Mouse (Mus musculus): ENCODE measurements at regions not wholly inside any gene's neighbourhood (a gene's known extent, or its start where the extent isn't known, plus 50 kb on each side); places are given as distances from the start of the nearest gene placed in this dataset.

DNA sequence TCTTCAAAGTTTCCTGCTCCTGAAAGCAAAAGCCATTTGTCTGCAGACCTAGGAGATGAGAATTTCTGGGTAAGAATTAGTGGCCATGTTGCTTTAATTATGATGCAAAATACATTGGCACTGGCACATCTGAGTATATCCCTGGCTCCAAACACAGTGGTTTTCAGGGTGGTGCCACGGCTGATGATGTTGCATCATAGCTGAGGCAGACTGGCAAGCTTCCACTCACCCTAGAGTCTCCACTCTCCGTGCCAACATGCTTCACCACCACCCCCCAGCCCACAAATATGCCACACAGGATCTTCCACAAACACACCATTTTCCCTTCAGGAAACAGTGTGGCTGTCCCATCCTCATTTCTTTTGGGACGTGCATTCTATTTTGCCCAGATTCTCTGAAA, 314.5 kb upstream of the Tbl1xr1 start:
- ATAC-seq (ENCODE audit: low FRiP score, low TSS enrichment), result no peak
- no peaks in the 10 kb centered on the region for H3K36me3 ChIP-seq (ENCODE audit: control insufficient read depth, insufficient read depth, low read length)

DNA sequence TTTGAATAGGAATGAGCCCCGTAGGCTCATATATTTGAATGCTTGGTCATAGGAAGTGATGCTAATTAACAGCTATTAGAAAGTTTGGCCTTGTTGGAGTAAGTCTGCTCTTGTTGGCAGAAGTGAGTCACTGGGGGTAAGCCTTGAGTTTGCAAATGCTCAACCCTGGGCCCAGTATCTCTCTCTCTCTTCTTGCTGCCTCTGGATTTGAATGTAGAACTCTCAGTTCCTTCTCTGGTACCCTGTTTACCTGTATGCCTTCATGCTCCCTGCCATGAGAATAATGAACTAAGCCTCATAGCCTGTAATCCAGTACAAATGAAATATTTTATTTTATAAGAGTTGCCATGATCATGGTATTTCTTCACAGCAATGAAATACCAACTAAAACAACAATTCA, 308.4 kb upstream of the Tbl1xr1 start:
- Histone ChIP-seq H3K4me3 (ENCODE audit: low read depth, low read length) (no peak overlapping the region), H3K27me3 (ENCODE audit: control insufficient read depth, insufficient read depth, low read length) (no peaks in the 10 kb centered on the region), H3K9ac (ENCODE audit: low read length) (no peak overlapping the region), H3K4me1 (replicated peaks; ENCODE audit: control insufficient read depth, insufficient read depth) (no peaks in the 10 kb centered on the region), H3K9me3 (ENCODE audit: control insufficient read depth, low read length) (no peaks in the 10 kb centered on the region), H3K27ac (replicated peaks) (no peak overlapping the region), H3K4me2 (replicated peaks; ENCODE audit: low read depth) (no peak overlapping the region), H3K36me3 (ENCODE audit: control insufficient read depth, insufficient read depth, low read length) (no peaks in the 10 kb centered on the region)
- WGBS, result 94% methylated on average over 1 of the region's 1 CpGs
- ATAC-seq (ENCODE audit: low FRiP score, low TSS enrichment) (no peak), DNase-seq (ENCODE audit: low spot score) (no peak)
- TF ChIP-seq EP300 (optimal IDR thresholded peaks at IDR 0.05) (no peak), CTCF (IDR thresholded peaks at IDR 0.05; ENCODE audit: low read depth) (no peak)

More for the DNA sequence above, 314.5 kb upstream of the Tbl1xr1 start:
- TF ChIP-seq EP300 (optimal IDR thresholded peaks at IDR 0.05) (no peak), CTCF (IDR thresholded peaks at IDR 0.05; ENCODE audit: low read depth) (no peak)
- no peak for DNase-seq (ENCODE audit: low spot score)
- WGBS, result 60% methylated on average over 3 of the region's 3 CpGs
- H3K9ac ChIP-seq (ENCODE audit: low read length), result no peak overlapping the region
- H3K27ac ChIP-seq (replicated peaks), result no peak overlapping the region
- no peaks in the 10 kb centered on the region for H3K4me1 ChIP-seq (replicated peaks; ENCODE audit: control insufficient read depth, insufficient read depth)
- H3K27me3 ChIP-seq (ENCODE audit: control insufficient read depth, insufficient read depth, low read length), result no peaks in the 10 kb centered on the region
- no peaks in the 10 kb centered on the region for H3K9me3 ChIP-seq (ENCODE audit: control insufficient read depth, low read length)
- no peak overlapping the region for H3K4me2 ChIP-seq (replicated peaks; ENCODE audit: low read depth)
- H3K4me3 ChIP-seq (ENCODE audit: low read depth, low read length), result no peak overlapping the region

DNA sequence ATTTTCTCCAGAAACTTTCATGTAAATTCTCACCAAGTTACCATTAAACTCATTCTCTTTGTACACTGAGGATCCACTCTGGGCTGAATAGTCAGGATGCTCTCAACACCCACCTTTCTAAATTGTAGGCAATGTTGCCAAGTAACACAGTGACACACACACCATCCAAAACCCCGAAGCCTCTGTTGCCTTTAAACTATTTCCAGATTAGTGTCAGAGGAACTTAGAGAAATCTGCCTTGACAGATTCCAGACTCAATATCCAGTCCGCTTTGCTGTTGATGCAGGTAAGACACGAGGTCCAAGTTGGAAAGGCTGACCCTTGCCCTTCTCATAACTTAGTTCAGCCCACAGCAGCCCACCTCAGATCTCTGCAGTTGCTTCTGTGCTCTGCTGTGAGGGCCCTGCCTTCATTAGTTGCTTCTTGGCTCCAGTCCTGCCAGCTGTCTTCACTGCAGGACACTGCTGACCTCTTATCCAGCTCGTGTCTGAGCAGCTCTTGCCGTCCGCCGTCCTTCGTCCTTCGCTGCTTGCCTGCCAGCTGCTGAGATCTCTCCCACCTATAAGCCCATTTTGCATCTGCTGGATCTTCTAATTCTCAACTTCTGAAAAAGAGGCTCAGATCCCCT, 306.4 kb upstream of the Tbl1xr1 start:
- Histone ChIP-seq H3K4me1 (replicated peaks; ENCODE audit: control insufficient read depth, insufficient read depth) (no peaks in the 10 kb centered on the region), H3K9me3 (ENCODE audit: control insufficient read depth, low read length) (no peaks in the 10 kb centered on the region), H3K9ac (ENCODE audit: low read length) (no peak overlapping the region), H3K4me2 (replicated peaks; ENCODE audit: low read depth) (no peak overlapping the region), H3K27me3 (ENCODE audit: control insufficient read depth, insufficient read depth, low read length) (no peaks in the 10 kb centered on the region), H3K36me3 (ENCODE audit: control insufficient read depth, insufficient read depth, low read length) (no peaks in the 10 kb centered on the region), H3K27ac (replicated peaks) (no peak overlapping the region), H3K4me3 (ENCODE audit: low read depth, low read length) (no peak overlapping the region)
- 49% methylated on average over 9 of the region's 9 CpGs for WGBS
- DNase-seq (ENCODE audit: low spot score) (no peak), ATAC-seq (ENCODE audit: low FRiP score, low TSS enrichment) (no peak)
- TF ChIP-seq EP300 (optimal IDR thresholded peaks at IDR 0.05) (no peak), CTCF (IDR thresholded peaks at IDR 0.05; ENCODE audit: low read depth) (no peak)

DNA sequence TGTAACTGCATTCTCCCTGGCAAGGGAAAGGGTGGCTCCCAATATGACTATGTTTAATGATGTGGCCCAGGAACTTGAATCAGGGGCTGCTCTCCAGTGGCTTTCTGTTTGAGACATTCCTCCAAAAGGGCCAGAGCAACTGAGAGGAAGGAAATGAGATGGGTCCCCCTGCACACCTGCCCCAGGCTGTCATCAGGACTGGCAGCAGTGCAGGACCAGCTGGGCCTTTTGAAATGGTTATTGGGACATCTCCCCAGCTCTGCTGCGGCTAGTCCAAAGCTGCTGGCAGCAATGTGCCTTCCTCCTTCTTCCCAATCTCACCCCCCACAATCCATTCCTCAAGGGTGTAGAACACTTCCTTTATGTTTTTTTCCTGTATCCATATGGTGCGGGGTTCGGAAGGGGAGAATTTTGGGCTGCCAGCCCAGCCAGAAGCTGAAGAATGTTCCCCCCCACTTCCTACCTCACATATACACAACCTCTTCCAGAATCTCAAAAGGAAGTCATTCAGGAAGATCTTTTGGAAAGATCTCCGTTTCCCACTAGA, 304.6 kb upstream of the Tbl1xr1 start:
- DNase-seq (ENCODE audit: low spot score) (no peak), ATAC-seq (ENCODE audit: low FRiP score, low TSS enrichment) (no peak)
- Histone ChIP-seq H3K4me1 (replicated peaks; ENCODE audit: control insufficient read depth, insufficient read depth) (no peaks in the 10 kb centered on the region), H3K36me3 (ENCODE audit: control insufficient read depth, insufficient read depth, low read length) (no peaks in the 10 kb centered on the region), H3K27me3 (ENCODE audit: control insufficient read depth, insufficient read depth, low read length) (no peaks in the 10 kb centered on the region), H3K4me2 (replicated peaks; ENCODE audit: low read depth) (no peak overlapping the region), H3K27ac (replicated peaks) (no peak overlapping the region), H3K4me3 (ENCODE audit: low read depth, low read length) (no peak overlapping the region), H3K9ac (ENCODE audit: low read length) (no peak overlapping the region), H3K9me3 (ENCODE audit: control insufficient read depth, low read length) (no peaks in the 10 kb centered on the region)
- no peak for TF ChIP-seq CTCF (IDR thresholded peaks at IDR 0.05; ENCODE audit: low read depth)
- no peak for TF ChIP-seq EP300 (optimal IDR thresholded peaks at IDR 0.05)
- WGBS, result 75% methylated on average over 4 of the region's 4 CpGs

DNA sequence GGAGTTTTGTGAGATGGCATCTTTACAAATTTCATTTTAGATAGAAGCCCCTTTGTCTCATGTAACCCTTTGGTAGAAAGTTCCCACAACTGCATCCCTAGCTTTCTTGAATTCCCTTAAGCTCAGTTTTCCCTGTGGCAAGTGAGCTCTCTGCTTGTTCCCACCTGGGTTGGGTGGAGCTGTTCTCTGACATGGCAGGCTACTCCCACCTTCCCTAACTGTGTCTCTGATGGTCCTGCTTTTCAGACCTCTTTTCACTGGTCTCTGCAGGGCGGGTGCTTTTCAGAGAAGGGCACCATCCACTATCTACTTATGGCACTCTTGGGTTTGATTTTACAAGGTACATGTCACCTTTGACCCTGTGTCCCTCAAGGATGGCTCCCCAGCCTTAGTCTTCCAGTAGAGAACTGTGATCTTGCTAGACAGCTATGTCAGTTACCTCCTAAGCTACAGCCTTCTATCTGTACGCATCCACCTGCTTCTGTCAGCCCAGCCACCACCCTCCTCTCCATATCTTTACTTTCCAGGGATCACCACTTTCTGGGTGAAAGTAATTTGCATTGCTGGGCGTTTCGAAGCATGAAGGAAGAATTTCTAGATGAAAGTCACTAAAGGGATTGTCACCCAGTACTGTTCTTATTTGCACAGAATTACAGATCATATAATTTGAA, 302.1 kb upstream of the Tbl1xr1 start:
- no peaks in the 10 kb centered on the region for H3K9me3 ChIP-seq (ENCODE audit: control insufficient read depth, low read length)
- H3K4me1 ChIP-seq (replicated peaks; ENCODE audit: control insufficient read depth, insufficient read depth), result no peaks in the 10 kb centered on the region
- 80% methylated on average over 4 of the region's 4 CpGs for WGBS
- H3K4me3 ChIP-seq (ENCODE audit: low read depth, low read length), result no peak overlapping the region
- TF ChIP-seq CTCF (IDR thresholded peaks at IDR 0.05; ENCODE audit: low read depth) (no peak), EP300 (optimal IDR thresholded peaks at IDR 0.05) (no peak)
- ATAC-seq (ENCODE audit: low FRiP score, low TSS enrichment), result no peak
- H3K9ac ChIP-seq (ENCODE audit: low read length), result no peak overlapping the region
- no peak overlapping the region for H3K27ac ChIP-seq (replicated peaks)
- no peak overlapping the region for H3K4me2 ChIP-seq (replicated peaks; ENCODE audit: low read depth)
- DNase-seq (ENCODE audit: low spot score), result no peak
- H3K27me3 ChIP-seq (ENCODE audit: control insufficient read depth, insufficient read depth, low read length), result no peaks in the 10 kb centered on the region
- no peaks in the 10 kb centered on the region for H3K36me3 ChIP-seq (ENCODE audit: control insufficient read depth, insufficient read depth, low read length)

DNA sequence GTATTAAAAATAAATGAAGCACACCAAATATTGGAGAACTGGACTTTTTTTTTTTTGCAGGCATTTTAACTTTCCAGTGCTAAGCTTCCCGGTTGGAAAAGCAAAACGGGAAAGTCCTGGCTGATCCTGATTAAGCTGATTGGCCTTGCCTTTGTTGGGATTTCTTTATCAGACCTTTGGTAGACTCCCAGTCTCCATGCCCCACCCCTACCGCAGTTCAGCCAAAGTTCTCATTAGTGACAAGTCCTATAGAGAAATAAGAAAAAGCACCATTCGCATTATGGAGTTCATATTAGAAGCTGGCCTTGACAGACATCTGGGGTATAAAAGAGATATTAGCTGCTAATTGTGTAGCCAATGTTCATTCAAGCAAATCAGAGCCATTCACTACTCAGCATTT, 297.7 kb upstream of the Tbl1xr1 start:
- no peaks in the 10 kb centered on the region for H3K9me3 ChIP-seq (ENCODE audit: control insufficient read depth, low read length)
- WGBS, result 55% methylated on average over 4 of the region's 4 CpGs
- no peak for TF ChIP-seq CTCF (IDR thresholded peaks at IDR 0.05; ENCODE audit: low read depth)
- TF ChIP-seq EP300 (optimal IDR thresholded peaks at IDR 0.05), result no peak
- DNase-seq (ENCODE audit: low spot score), result peak; percentile 50
- H3K4me3 ChIP-seq (ENCODE audit: low read depth, low read length), result no peak overlapping the region
- ATAC-seq (ENCODE audit: low FRiP score, low TSS enrichment), result no peak
- H3K9ac ChIP-seq (ENCODE audit: low read length), result no peak overlapping the region
- H3K27me3 ChIP-seq (ENCODE audit: control insufficient read depth, insufficient read depth, low read length), result no peaks in the 10 kb centered on the region
- no peak overlapping the region for H3K4me2 ChIP-seq (replicated peaks; ENCODE audit: low read depth)
- H3K4me1 ChIP-seq (replicated peaks; ENCODE audit: control insufficient read depth, insufficient read depth), result no peaks in the 10 kb centered on the region
- H3K27ac ChIP-seq (replicated peaks), result no peak overlapping the region
- no peaks in the 10 kb centered on the region for H3K36me3 ChIP-seq (ENCODE audit: control insufficient read depth, insufficient read depth, low read length)
